Mouse (Mus musculus) hindbrain, embryonic 16.5 days (tissue): ENCODE results near the gene Nek10. TPM values are rescaled to one million over a fixed set of nuclear protein-coding genes. Genes with fewer than 3 reads are reported as not detected.

ENCODE experiments used
- ATAC-seq: fragments of 200-750 bp; cut with Nextera tagmentation; 2 replicates; pipeline ENCODE4 v1.8.0; 2017; ENCODE audit warnings: moderate TSS enrichment, moderate library complexity
- H3K27ac ChIP-seq: fragments of 300-500 bp; sonication (generic); 2 replicates; pipeline ENCODE4 v1.5.1; 2014; ENCODE audit warnings: low read depth, mild to moderate bottlenecking, control low read depth, low read length, moderate library complexity
- H3K27me3 ChIP-seq: fragments of 300-500 bp; sonication (generic); replicated peaks from 2 replicates; pipeline ENCODE4 v1.6.1; 2014; ENCODE audit warnings: low read length; ENCODE audit not compliant: control insufficient read depth, insufficient read depth
- H3K36me3 ChIP-seq: fragments of 300-500 bp; sonication (generic); 2 replicates; pipeline ENCODE4 v1.6.1; 2014; ENCODE audit warnings: mild to moderate bottlenecking, low read length, moderate library complexity, mixed read lengths; ENCODE audit not compliant: control insufficient read depth, insufficient read depth
- H3K4me1 ChIP-seq: fragments of 300-500 bp; sonication (generic); 2 replicates; pipeline ENCODE4 v1.6.1; 2014; ENCODE audit warnings: low read depth, low read length; ENCODE audit not compliant: control insufficient read depth, insufficient read depth
- H3K4me2 ChIP-seq: fragments of 300-500 bp; sonication (generic); 2 replicates; pipeline ENCODE4 v1.6.1; 2014; ENCODE audit warnings: mild to moderate bottlenecking, low read length, control low read depth, moderate library complexity
- H3K4me3 ChIP-seq: fragments of 300-500 bp; sonication (generic); 2 replicates; pipeline ENCODE4 v1.5.1; 2014; ENCODE audit warnings: mild to moderate bottlenecking, low read length, control low read depth, moderate library complexity
- H3K9ac ChIP-seq: fragments of 300-500 bp; sonication (generic); 2 replicates; pipeline ENCODE4 v1.6.1; 2014; ENCODE audit warnings: low read depth, mild to moderate bottlenecking, control low read depth, low read length, moderate library complexity
- H3K9me3 ChIP-seq: fragments of 300-500 bp; sonication (generic); 2 replicates; pipeline ENCODE4 v1.6.1; 2014; ENCODE audit warnings: mild to moderate bottlenecking, low read length, moderate library complexity; ENCODE audit not compliant: control insufficient read depth
- WGBS: fragments of 180-500 bp; shearing (Covaris S2); extraction: QIAGEN DNeasy Blood & Tissue Kit; methylation state at CpG from one replicate; pipeline ENCODE4 v1.1.7; 2014; 5-methylcytosine and 5-hydroxymethylcytosine counted together
- polyA plus RNA-seq: library from polyadenylated mRNA; unstranded; fragments of >200 nt; fragmentation: Nextera tagmentation; extraction: Ambion mirVana; gene quantifications from 2 replicates; pipeline ENCODE4 v1.2.1, GENCODE M21; 2015

Nek10 gene
- polyA plus RNA-seq, 1 experiment from 2014 or later, result 0.10 TPM

DNA sequence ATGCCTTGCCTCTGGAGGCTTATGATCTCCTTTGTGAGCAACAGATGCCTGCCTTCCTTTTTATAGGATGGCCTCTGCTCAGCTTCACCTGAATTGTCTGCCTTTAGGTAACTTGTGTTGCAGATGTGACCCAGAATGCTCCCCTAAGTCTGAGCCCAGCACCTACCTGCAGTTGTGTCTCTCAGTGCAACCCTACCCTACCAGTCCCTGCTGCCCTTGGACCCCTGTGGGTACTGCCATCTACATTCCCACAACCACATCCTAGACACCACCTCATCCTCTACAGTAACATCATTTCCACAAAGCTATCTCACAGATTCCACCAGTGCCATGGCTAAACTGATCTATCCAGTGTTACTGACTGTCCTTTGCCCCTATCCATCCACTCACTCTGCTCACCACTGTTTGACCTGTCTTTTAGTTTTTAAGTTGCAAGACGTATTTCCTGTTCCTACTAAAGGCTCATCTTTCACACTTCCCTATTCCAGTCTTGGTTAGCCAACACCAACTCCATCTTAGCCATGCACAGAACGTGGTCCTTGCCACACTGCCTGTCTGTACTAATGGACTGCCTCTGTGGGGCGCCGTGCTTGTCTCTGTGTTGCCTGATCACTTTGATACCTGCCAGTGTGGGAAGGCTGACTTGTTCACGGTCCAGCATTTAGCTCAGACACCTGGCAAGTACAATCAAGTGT is 1.4 kb downstream of the Nek10 start:
- H3K4me3 ChIP-seq, result no peak overlapping the region
- WGBS, result 77% methylated on average over 5 of the region's 5 CpGs
- no peak for ATAC-seq

DNA sequence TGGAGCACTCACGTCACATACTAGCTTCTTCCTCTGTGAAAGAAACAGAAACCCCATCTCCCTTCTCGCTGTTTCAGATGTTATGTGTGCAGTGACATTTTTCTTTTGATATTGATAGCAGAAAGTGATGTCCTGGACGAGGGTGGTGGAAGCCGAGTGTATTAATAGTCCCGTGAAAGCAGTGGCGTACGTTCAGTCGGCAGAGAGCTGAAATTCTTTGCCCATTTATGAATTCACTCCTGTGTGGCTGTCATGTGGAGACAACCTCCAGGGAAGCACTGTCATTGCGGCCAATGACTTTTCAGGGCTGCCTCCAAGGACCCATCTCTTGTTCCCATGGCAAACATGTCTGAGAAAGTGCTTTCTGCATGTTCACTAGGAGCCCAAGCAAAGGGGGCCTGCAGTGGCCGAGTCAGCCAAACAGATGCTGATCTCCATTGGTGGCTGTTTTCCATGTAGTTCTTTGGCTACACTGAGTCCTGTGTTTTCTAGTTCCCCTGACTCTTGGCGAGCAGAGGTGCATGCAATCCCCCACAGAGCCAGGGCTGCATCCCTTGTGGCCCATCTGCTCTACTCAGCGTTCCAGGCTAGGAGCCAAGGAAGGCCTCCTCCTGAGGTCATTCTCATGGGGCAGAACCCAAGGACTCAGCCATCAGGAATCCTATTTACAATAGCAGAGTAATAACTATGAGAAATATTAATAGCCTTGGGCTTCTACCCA is 29.5 kb downstream of the Nek10 start:
- Histone ChIP-seq H3K9me3 (no peaks in the 10 kb centered on the region), H3K4me2 (no peak overlapping the region), H3K27ac (no peak overlapping the region), H3K27me3 (no peaks in the 10 kb centered on the region), H3K9ac (no peak overlapping the region), H3K4me3 (no peak overlapping the region), H3K36me3 (no peaks in the 10 kb centered on the region), H3K4me1 (peaks cover 4% of the 10 kb centered on the region; the same call in 1 of the 2 replicates)
- ATAC-seq, result peak; percentile 63
- WGBS, result 61% methylated on average over 12 of the region's 12 CpGs

More for the DNA sequence above, 1.4 kb downstream of the Nek10 start:
- H3K9me3 ChIP-seq, result no peaks in the 10 kb centered on the region
- H3K9ac ChIP-seq, result no peak overlapping the region
- no peak overlapping the region for H3K27ac ChIP-seq
- H3K36me3 ChIP-seq, result no peaks in the 10 kb centered on the region
- peak overlapping the region; percentile 37 for H3K4me2 ChIP-seq
- no peaks in the 10 kb centered on the region for H3K27me3 ChIP-seq
- H3K4me1 ChIP-seq, result no peaks in the 10 kb centered on the region

DNA sequence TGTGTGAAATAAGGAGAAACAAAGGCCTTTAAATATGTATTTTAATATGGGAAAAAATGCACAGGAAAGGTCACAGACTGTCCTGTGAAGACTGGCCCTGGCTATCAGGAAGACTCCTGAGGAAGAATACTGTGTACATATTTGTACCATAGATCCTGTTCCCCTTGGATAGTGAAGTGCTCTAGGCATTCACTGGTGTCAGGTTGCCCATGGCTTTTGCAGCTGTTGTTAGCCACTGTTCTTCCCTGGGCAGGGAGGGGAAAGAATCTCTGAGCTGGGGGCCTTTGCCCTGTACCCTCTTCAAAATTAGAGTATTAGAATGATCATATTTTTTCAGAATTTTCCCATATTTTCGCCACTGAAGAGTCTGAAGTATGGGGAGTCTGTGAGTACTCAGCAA is 30.3 kb downstream of the Nek10 start:
- Histone ChIP-seq H3K4me1 (peaks cover 4% of the 10 kb centered on the region; the same call in 1 of the 2 replicates), H3K4me3 (no peak overlapping the region), H3K36me3 (no peaks in the 10 kb centered on the region), H3K4me2 (no peak overlapping the region), H3K27ac (no peak overlapping the region), H3K9ac (no peak overlapping the region), H3K27me3 (no peaks in the 10 kb centered on the region), H3K9me3 (no peaks in the 10 kb centered on the region)
- WGBS, result 77% methylated on average over 1 of the region's 1 CpGs
- no peak for ATAC-seq

DNA sequence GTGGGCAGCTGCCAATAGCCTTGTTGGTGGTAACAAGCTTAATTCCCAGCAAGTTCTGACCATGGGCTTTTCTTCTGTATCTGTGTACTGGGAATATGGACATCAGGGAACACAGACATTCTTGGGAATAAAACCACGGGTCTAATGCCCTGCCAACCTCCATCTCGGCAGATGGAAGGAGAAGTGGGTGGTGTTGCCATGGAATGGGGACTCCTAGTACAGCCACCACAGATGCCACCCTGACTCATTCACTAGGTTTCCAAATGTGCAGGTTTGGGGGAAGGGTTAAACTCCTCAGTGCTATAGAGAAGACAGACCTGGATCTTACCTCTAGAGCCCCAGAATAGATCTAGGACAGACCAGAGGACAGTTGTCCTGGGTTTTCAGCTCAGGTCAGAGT is 31.1 kb downstream of the Nek10 start:
- Histone ChIP-seq H3K9me3 (no peaks in the 10 kb centered on the region), H3K4me2 (no peak overlapping the region), H3K27me3 (no peaks in the 10 kb centered on the region), H3K4me1 (peaks cover 4% of the 10 kb centered on the region; the same call in 1 of the 2 replicates), H3K36me3 (no peaks in the 10 kb centered on the region), H3K9ac (no peak overlapping the region), H3K4me3 (no peak overlapping the region), H3K27ac (no peak overlapping the region)
- no peak for ATAC-seq
- 65% methylated on average over 2 of the region's 2 CpGs for WGBS

DNA sequence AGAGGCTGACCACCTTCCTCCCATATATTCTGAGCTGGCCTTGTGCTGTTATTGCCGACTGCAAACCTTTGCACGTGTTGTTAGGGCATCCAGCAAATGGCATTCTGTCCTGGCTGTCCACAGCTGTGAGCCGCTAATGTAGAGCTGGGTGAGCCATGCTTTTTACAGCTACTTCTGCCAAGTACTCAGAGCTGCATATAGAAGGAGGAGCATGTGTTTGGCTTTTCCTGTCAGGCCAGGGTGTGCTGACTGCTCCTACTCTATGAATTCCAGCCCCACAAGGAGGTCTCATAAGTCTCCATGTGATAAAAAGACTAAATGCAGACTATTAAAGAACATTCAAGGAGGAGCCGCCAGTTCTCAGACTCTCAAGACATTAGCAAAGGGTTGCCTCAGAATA is 34.4 kb downstream of the Nek10 start:
- Histone ChIP-seq H3K9ac (no peak overlapping the region), H3K27ac (no peak overlapping the region), H3K4me2 (no peak overlapping the region), H3K27me3 (no peaks in the 10 kb centered on the region), H3K36me3 (no peaks in the 10 kb centered on the region), H3K4me3 (no peak overlapping the region), H3K9me3 (no peaks in the 10 kb centered on the region), H3K4me1 (peaks cover 2% of the 10 kb centered on the region; the same call in 1 of the 2 replicates)
- WGBS, result 80% methylated on average over 4 of the region's 4 CpGs
- ATAC-seq, result no peak

DNA sequence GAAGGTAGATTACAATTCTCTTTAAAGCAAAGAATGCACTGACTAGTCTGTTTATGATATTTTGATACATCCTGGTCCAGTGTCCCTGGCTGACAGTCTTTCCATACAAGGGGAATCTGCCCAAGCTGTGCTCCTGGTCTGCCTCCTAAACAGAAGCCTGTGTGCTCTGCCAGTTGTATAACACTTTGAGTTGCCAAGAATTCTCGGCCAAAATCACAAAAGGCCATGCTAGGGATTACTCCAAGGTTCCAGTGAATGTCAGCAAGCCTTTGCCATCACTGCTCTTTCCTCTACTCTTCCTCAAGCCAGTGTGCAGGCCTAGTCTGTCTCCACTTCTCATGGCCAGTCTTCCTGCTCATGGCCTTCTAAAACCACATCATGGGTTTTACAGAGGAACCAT is 34.9 kb downstream of the Nek10 start:
- no peaks in the 10 kb centered on the region for H3K9me3 ChIP-seq
- no peak overlapping the region for H3K27ac ChIP-seq
- ATAC-seq, result no peak
- no peak overlapping the region for H3K4me2 ChIP-seq
- no peaks in the 10 kb centered on the region for H3K36me3 ChIP-seq
- no peak overlapping the region for H3K4me3 ChIP-seq
- H3K27me3 ChIP-seq, result no peaks in the 10 kb centered on the region
- no peak overlapping the region for H3K9ac ChIP-seq
- H3K4me1 ChIP-seq, result no peaks in the 10 kb centered on the region
- 54% methylated on average over 1 of the region's 1 CpGs for WGBS

DNA sequence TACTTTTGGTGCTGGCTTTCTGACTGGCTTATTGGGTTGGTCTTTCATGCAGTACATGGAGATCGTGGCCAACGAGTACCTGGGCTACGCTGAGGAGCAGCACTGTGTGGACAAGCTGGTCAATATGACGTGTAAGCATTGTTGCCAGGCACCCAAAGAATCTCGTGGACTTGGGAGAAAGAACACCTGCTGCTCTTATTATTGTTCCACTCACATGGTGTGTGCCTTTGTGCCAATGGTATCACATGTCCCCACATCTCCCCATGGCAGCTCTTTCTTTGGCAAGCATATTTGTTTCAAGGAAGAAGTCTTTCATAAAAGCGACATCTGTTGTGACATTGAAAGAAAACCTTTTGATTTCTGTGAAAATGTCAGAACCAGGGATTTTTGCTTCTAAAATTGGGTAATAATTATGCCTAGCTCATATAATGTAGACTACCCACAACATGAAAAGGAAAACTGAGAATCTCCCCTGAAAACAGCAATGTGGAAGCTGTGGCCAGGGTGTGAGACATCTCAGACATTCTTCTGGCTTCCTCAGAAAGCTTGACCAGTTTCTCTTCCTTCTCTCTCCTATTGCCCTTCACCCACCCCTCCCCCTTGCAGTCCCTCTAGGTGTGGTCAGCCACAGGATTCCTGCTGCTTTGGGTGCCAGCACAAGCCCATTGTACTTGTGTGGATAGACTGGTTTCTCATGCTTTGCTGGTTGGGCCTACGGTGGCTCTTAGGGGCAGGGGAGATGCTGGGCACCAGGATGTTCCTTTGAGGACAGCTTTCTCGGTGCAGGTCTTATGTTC is 39.7 kb downstream of the Nek10 start:
- Histone ChIP-seq H3K36me3 (no peaks in the 10 kb centered on the region), H3K4me3 (no peak overlapping the region), H3K4me2 (no peak overlapping the region), H3K27ac (no peak overlapping the region), H3K27me3 (no peaks in the 10 kb centered on the region), H3K4me1 (no peaks in the 10 kb centered on the region), H3K9ac (no peak overlapping the region), H3K9me3 (no peaks in the 10 kb centered on the region)
- ATAC-seq, result no peak
- 76% methylated on average over 8 of the region's 8 CpGs for WGBS

DNA sequence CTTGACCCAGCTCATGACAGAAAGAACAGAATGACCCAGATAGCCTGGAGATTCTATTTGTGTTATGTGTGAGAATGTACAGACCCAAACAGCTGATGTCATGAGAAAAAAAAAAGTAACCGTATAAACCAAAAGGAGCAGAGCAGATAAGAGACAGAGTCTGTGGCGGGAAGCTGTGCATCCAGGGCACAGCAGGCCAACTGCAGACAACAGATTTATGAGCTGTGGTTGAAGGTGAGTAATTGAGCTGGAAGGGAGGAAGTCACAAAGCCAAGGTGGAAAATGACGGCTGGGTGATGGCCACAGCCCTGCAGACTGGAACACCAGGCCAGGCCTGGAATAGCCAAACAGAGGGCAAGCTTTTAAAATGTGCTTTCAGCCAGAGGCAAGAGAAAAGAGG is 49.6 kb downstream of the Nek10 start:
- Histone ChIP-seq H3K9me3 (no peaks in the 10 kb centered on the region), H3K27me3 (no peaks in the 10 kb centered on the region), H3K4me2 (no peak overlapping the region), H3K36me3 (no peaks in the 10 kb centered on the region), H3K27ac (no peak overlapping the region), H3K4me3 (no peak overlapping the region), H3K4me1 (no peaks in the 10 kb centered on the region), H3K9ac (no peak overlapping the region)
- WGBS, result 45% methylated on average over 3 of the region's 3 CpGs
- ATAC-seq, result no peak

DNA sequence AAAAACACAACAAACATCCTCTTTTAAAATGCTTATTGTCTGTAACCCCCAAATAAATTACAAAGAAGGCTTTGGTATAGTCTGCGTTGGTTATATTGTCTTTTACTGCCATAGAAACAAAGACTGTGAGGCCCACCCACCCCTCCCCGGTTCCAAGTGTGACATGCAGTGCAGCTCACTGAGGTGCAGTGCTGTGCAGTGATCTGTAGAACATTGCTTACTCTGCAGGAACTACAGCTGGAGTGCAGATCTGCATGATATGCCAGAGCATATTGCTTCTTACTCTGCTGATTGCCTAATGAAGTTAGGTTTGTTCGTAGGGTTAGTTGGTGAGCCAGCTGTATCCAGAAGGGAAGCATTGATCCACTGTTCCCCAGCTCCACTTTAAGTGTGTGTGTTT is 57.1 kb downstream of the Nek10 start:
- ATAC-seq, result no peak
- Histone ChIP-seq H3K27ac (no peak overlapping the region), H3K9me3 (no peaks in the 10 kb centered on the region), H3K9ac (no peak overlapping the region), H3K4me2 (no peak overlapping the region), H3K36me3 (no peaks in the 10 kb centered on the region), H3K27me3 (no peaks in the 10 kb centered on the region), H3K4me1 (0 out of 2 replicates have a peak, but pooled peaks cover 2% of the 10 kb centered on the region), H3K4me3 (no peak overlapping the region)
- WGBS, result 30% methylated on average over 3 of the region's 3 CpGs
